Mouse (Mus musculus) CD4-positive, CD25-positive, alpha-beta regulatory T cell (primary cell): ENCODE measurements around the gene Wfdc18. TPM values are rescaled to one million over a fixed set of nuclear protein-coding genes. Genes with fewer than 3 reads are reported as not detected.

Experiments
- polyA plus RNA-seq: library from polyadenylated mRNA; unstranded; fragments of 100-300 nt; shearing (Covaris generic); gene quantifications from one replicate; pipeline ENCODE4 v1.2.1, GENCODE M21; 2017

Gene Wfdc18
- polyA plus RNA-seq = not detected

GRCm38 (mm10) chr11:83708715-83709114 lies at the start of gene Wfdc18:
Gene Wfdc18, plus strand, starts transcription at chr11:83709015.

GRCm38 (mm10) chr11:83662204-83662603 lies 46.6 kb upstream of the Wfdc18 start, which contains the start of gene Ccl4:
Gene Ccl4, plus strand, starts transcription at chr11:83662584.

DNA sequence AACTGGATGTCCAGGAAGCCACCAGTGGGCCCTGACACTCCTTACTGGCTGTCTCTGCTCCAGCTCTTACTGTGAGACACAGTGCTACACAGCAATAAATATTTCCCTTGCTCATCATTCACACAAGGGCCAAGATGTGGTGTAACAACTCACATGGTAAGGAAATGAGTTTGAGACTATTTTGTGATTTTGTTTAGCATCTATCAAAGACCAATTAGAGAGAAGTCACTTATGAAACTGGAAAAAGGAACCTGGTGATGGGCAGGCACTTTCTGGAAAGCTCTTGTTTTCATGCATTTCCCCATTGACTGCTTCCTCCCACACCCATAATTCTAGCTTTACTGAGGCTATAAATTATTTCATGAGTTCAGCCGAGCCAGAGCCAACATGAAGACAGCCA lies 5.1 kb upstream of the Wfdc18 start, which contains the start of gene Wfdc17:
Gene Wfdc17, plus strand, starts transcription at position 287 of the 400 bp plus-strand sequence.

DNA sequence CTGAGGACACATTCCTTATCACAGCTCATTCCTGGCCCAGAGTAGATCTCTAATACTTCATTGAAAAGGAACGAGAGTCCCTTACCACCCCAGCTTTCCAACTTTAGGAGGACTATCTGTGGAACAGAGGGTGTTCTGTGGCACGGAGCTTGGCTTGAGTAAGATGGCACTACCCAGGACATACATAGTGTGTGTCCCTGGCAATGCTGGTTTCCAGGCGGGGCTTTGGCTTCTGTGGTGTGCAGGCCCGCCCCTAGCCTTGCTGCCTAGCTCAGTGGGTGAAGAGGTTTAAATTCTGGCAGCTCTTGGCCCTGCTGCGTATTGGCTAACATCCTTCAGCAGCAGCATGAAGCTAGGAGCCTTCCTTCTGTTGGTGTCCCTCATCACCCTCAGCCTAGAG lies 37.9 kb downstream of the Wfdc18 start, which contains the start of gene Wfdc21:
Gene Wfdc21, plus strand, starts transcription at position 260 of the 400 bp plus-strand sequence.

DNA sequence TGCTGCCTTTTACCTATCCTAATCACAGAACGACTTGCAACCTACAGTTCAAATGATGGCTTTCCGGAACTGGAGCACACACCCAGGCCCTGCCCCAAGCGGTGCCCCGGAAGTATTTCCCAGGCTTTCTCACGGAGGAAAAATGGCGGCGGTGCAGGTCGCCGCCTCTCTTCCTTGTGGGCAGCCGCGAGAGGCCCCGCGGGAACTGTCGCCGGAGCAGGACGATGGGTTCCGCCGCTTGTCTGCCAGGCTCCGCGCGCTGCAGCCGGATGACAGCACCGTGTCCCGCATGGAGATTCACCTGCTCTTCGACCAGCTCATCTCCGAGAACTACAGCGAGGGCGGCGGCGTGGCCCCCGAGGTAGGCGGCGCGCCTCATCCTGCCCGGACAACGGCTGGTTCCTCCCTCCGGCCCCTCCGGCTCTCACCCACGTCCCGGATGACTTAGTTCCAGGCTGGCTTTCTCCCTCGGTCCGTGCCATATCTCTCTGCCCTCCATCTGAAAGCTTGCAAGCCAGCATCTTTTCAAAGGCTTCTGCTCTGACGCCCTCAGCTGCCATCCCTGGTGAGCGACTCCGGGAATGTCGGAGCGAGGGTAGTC lies 44.9 kb downstream of the Wfdc18 start, which contains the start of gene Heatr6:
Gene Heatr6, plus strand, starts transcription at position 116 of the 601 bp plus-strand sequence.

Other genes with a start within 250 kb of the Wfdc18 start
- not detected for gene Mmp28, start 245.9 kb upstream of the Wfdc18 start, polyA plus RNA-seq
- gene Taf15, start 235.9 kb upstream of the Wfdc18 start, polyA plus RNA-seq = 17.2 TPM
- gene Heatr9, start 186.8 kb upstream of the Wfdc18 start, polyA plus RNA-seq = 0.10 TPM
- gene Ccl5, start 178.5 kb upstream of the Wfdc18 start, polyA plus RNA-seq = 80.8 TPM
- not detected for gene Ccl9, start 130.4 kb upstream of the Wfdc18 start, polyA plus RNA-seq
- gene Ccl6, start 115.9 kb upstream of the Wfdc18 start, polyA plus RNA-seq = 1.4 TPM
- not detected for gene Rpl9-ps1, start 63.4 kb upstream of the Wfdc18 start, polyA plus RNA-seq
- 0.31 TPM for gene Ccl3, start 59.7 kb upstream of the Wfdc18 start, polyA plus RNA-seq
- 2.0 TPM for gene Ccl4, start 46.4 kb upstream of the Wfdc18 start, polyA plus RNA-seq
- 0.47 TPM for gene Wfdc17, start 5.0 kb upstream of the Wfdc18 start, polyA plus RNA-seq
- not detected for gene Wfdc21, start 37.9 kb downstream of the Wfdc18 start, polyA plus RNA-seq
- 35.8 TPM for gene Heatr6, start 44.7 kb downstream of the Wfdc18 start, polyA plus RNA-seq
- gene Hnf1b, start 141.0 kb downstream of the Wfdc18 start, polyA plus RNA-seq = not detected
- 64.3 TPM for gene Ddx52, start 233.0 kb downstream of the Wfdc18 start, polyA plus RNA-seq